Mouse (Mus musculus) thymus, adult 2 months (tissue): Measurements from ENCODE around the gene Fut7.

Experiments
- CTCF ChIP-seq: fragments of 200-500 bp; IDR thresholded peaks from 2 replicates; pipeline ENCODE4 v1.5.1; 2012; ENCODE audit warnings: mild to moderate bottlenecking, control low read depth, low read length, moderate library complexity, borderline replicate concordance; ENCODE audit not compliant: control insufficient read depth, poor library complexity, insufficient read depth; ENCODE audit errors: extremely low read depth
- POLR2A ChIP-seq: fragments of 200-500 bp; IDR thresholded peaks from 2 replicates; pipeline ENCODE4 v1.6.1; 2012; ENCODE audit warnings: mild to moderate bottlenecking, low read length, control low read depth, moderate library complexity; ENCODE audit not compliant: control insufficient read depth, poor library complexity, insufficient read depth; ENCODE audit errors: extremely low read depth

DNA sequence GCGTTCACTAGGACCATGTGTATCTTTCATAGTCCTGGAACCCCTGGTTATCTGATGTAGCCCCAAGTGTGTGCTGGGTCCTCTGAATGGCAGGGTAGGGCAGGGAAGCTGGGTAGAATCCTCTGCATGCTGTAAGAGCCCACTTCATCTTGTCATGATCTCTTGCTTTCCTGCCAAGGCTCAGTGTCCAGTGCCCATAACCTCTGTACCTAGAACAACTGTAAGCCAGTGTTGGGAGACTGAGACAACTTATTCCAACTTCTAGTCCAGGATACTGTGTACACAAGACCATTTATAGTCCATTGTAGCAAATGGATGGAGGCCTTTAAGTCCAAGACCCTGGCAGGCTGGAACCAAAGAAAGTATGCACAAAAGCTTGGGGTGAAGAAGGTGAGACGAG, 42.2 kb downstream of the Fut7 start:
- no peak for TF ChIP-seq CTCF
- no peak for TF ChIP-seq POLR2A
